Mouse (Mus musculus): ENCODE measurements around the gene 1700003E16Rik. TPM values are rescaled to one million over a fixed set of nuclear protein-coding genes. Genes with fewer than 3 reads are reported as not detected.

The 1700003E16Rik gene
- total and polyA plus RNA-seq, 3 experiments = 0.15 to 0.50 TPM; not detected in 1

- TF ChIP-seq MAZ (IDR thresholded peaks at IDR 0.05; ENCODE audit: low read depth, low read length) (no peak; the same call in 1 of the 2 replicates), MYB (IDR thresholded peaks at IDR 0.05; ENCODE audit: low read depth, low read length) (no peak)
Measured at GRCm38 (mm10) chr6:83120930-83121862, 35.0 kb upstream of the 1700003E16Rik start, which contains the start of gene Wbp1 (continued).

- Histone ChIP-seq H3K27ac (ENCODE audit: control insufficient read depth, low read depth, low read length) (peak overlapping the region; percentile 76), H3K4me3 (ENCODE audit: control insufficient read depth in 1 of 2, insufficient read depth in 1 of 2, low read depth in 2 of 2, low read length in 2 of 2) (peak overlapping the region; percentile 64 to 73), H3K9ac (ENCODE audit: control insufficient read depth, low read depth, low read length, poor library complexity, severe bottlenecking) (peak overlapping the region; percentile 80), H3K4me1 (ENCODE audit: control insufficient read depth in 1 of 2, insufficient read depth in 2 of 2, low read length in 2 of 2) (peaks cover 0 to 24% of the 10 kb centered on the region in 2 experiments; a peak in 3 of 4 replicates), H3K36me3 (ENCODE audit: control insufficient read depth in 1 of 2, insufficient read depth in 2 of 2, low read length in 2 of 2) (peaks cover 0 to 27% of the 10 kb centered on the region in 2 experiments; a peak in 2 of 4 replicates), H3K79me2 (ENCODE audit: control insufficient read depth, insufficient read depth, low read length, poor library complexity) (peaks cover 29% of the 10 kb centered on the region), H3K9me3 (replicated peaks; ENCODE audit: insufficient read depth, low read length) (no peaks in the 10 kb centered on the region), H3K27me3 (ENCODE audit: control insufficient read depth in 1 of 2, insufficient read depth in 2 of 2, low read length in 2 of 2) (no peaks in the 10 kb centered on the region)
- no peak for DNase-seq (ENCODE audit: low read depth, low spot score)
- TF ChIP-seq RCOR1 (IDR thresholded peaks at IDR 0.05; ENCODE audit: low read depth, low read length) (no peak), RAD21 (IDR thresholded peaks at IDR 0.05; ENCODE audit: low read depth, low read length) (no peak), POLR2AphosphoS2 (IDR thresholded peaks at IDR 0.05; ENCODE audit: low read length) (no peak), MAZ (IDR thresholded peaks at IDR 0.05; ENCODE audit: low read depth, low read length) (no peak; the same call in 1 of the 2 replicates), SMC3 (IDR thresholded peaks at IDR 0.05; ENCODE audit: low read depth, low read length) (0 out of 2 replicates have a peak, but pooled peaks have one; percentile 3), POLR2AphosphoS5 (IDR thresholded peaks at IDR 0.05; ENCODE audit: borderline replicate concordance, low read depth, low read length) (no peak), TCF12 (IDR thresholded peaks at IDR 0.05; ENCODE audit: low read depth, low read length) (no peak), UBTF (IDR thresholded peaks at IDR 0.05; ENCODE audit: borderline replicate concordance, insufficient read depth, low read depth, low read length) (0 out of 2 replicates have a peak, but pooled peaks have one; percentile 63), SIN3A (IDR thresholded peaks at IDR 0.05; ENCODE audit: low read length) (no peak), EP300 (IDR thresholded peaks at IDR 0.05; ENCODE audit: low read depth in 1 of 2, low read length in 2 of 2) (no peak)
Measured at GRCm38 (mm10) chr6:83121863-83122710, 34.1 kb upstream of the 1700003E16Rik start.

- Histone ChIP-seq H3K79me2 (ENCODE audit: control insufficient read depth, insufficient read depth, low read length, poor library complexity) (peaks cover 26% of the 10 kb centered on the region), H3K4me3 (ENCODE audit: control insufficient read depth in 1 of 2, insufficient read depth in 1 of 2, low read depth in 2 of 2, low read length in 2 of 2) (no peak overlapping the region)
- no peak for DNase-seq (ENCODE audit: low read depth, low spot score)
Measured at GRCm38 (mm10) chr6:83122961-83123360, 33.2 kb upstream of the 1700003E16Rik start.

More at GRCm38 (mm10) chr6:83122961-83123360, 33.2 kb upstream of the 1700003E16Rik start:
- Histone ChIP-seq H3K36me3 (ENCODE audit: control insufficient read depth in 1 of 2, insufficient read depth in 2 of 2, low read length in 2 of 2) (peaks cover 0 to 23% of the 10 kb centered on the region in 2 experiments; a peak in 2 of 4 replicates), H3K27ac (ENCODE audit: control insufficient read depth, low read depth, low read length) (no peak overlapping the region), H3K9me3 (replicated peaks; ENCODE audit: insufficient read depth, low read length) (no peaks in the 10 kb centered on the region), H3K27me3 (ENCODE audit: control insufficient read depth in 1 of 2, insufficient read depth in 2 of 2, low read length in 2 of 2) (no peaks in the 10 kb centered on the region), H3K4me1 (ENCODE audit: control insufficient read depth in 1 of 2, insufficient read depth in 2 of 2, low read length in 2 of 2) (peaks cover 0 to 24% of the 10 kb centered on the region in 2 experiments; a peak in 3 of 4 replicates), H3K9ac (ENCODE audit: control insufficient read depth, low read depth, low read length, poor library complexity, severe bottlenecking) (no peak overlapping the region)
- no peak for TF ChIP-seq CHD2 (IDR thresholded peaks at IDR 0.05; ENCODE audit: low read length)
- no peak for TF ChIP-seq TAL1 (IDR thresholded peaks at IDR 0.05; ENCODE audit: low read length)
- TF ChIP-seq MXI1 (IDR thresholded peaks at IDR 0.05; ENCODE audit: low read depth, low read length) = no peak
- TF ChIP-seq MAFK (IDR thresholded peaks at IDR 0.05; ENCODE audit: borderline replicate concordance, low read depth, low read length) = no peak
- no peak for TF ChIP-seq JUND (IDR thresholded peaks at IDR 0.05; ENCODE audit: low read depth, low read length)
- no peak for TF ChIP-seq RCOR1 (IDR thresholded peaks at IDR 0.05; ENCODE audit: low read depth, low read length)
- no peak for TF ChIP-seq SMC3 (IDR thresholded peaks at IDR 0.05; ENCODE audit: low read depth, low read length)
- TF ChIP-seq GATA1 (IDR thresholded peaks at IDR 0.05; ENCODE audit: low read depth, low read length) = no peak
- no peak for TF ChIP-seq RAD21 (IDR thresholded peaks at IDR 0.05; ENCODE audit: low read depth, low read length)
- no peak for TF ChIP-seq ZMIZ1 (IDR thresholded peaks at IDR 0.05; ENCODE audit: low read depth, low read length)
- TF ChIP-seq MYB (IDR thresholded peaks at IDR 0.05; ENCODE audit: low read depth, low read length) = no peak
- no peak for TF ChIP-seq GABPA (IDR thresholded peaks at IDR 0.05; ENCODE audit: low read depth, low read length)
- TF ChIP-seq POLR2A (IDR thresholded peaks at IDR 0.05; ENCODE audit: control insufficient read depth in 1 of 2, insufficient read depth in 1 of 2, low read depth in 1 of 2, low read length in 2 of 2, poor library complexity in 1 of 2) = no peak
- TF ChIP-seq E2F4 (IDR thresholded peaks at IDR 0.05; ENCODE audit: borderline replicate concordance, low read depth, low read length) = no peak
- no peak for TF ChIP-seq USF1 (IDR thresholded peaks at IDR 0.05; ENCODE audit: low read depth, low read length)
- TF ChIP-seq NELFE (IDR thresholded peaks at IDR 0.05; ENCODE audit: low read depth, low read length) = no peak
- no peak for TF ChIP-seq MEF2A (IDR thresholded peaks at IDR 0.05; ENCODE audit: extremely low read depth, insufficient replicate concordance, low read depth, low read length, poor library complexity, severe bottlenecking)
- no peak for TF ChIP-seq KAT2A (conservative IDR thresholded peaks at IDR 0.05; ENCODE audit: low read depth, low read length)
